Mouse (Mus musculus): Measurements from ENCODE around the gene Adrb1. TPM values are rescaled to one million over a fixed set of nuclear protein-coding genes. Genes with fewer than 3 reads are reported as not detected.
"Not testable (repeated sequence)": the region's sequence is repeated elsewhere in the genome, so short reads cannot be mapped to it uniquely, and the experiment has no call there.

The Adrb1 gene
- polyA plus RNA-seq, 1 experiment = 0.60 TPM

DNA sequence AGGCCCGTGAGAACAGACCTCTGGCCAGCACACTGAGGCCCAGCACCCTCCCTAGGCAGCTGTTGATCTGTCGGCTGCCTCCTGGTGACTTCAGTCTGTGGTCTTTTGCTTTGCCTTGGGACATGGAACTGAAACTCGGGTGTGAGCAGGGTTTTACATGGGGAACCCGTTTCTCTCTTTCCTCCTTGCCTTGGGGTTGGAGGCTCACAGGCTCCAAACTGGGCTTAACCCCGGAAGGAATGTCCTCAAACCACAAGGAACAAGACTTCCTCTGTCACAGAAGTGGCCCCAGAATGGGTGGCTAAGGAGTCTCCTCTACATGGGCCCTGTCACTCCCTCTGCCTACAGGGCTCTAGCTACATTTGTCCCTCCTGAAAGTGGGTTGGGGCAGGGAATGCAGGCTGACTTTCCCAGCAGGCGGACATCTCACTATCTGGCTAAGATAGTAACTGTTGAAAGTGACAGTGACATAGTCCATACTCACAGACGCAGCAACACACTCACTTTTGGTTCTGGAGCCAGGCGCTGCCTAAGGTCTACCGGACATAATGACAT, 52.5 kb downstream of the Adrb1 start:
- H3K27me3 ChIP-seq (ENCODE audit: control insufficient read depth, insufficient read depth, insufficient read length) = no peaks in the 10 kb centered on the region
- H3K36me3 ChIP-seq (ENCODE audit: control insufficient read depth, insufficient read depth) = no peaks in the 10 kb centered on the region
- H3K79me2 ChIP-seq (ENCODE audit: control insufficient read depth, insufficient read depth) = no peaks in the 10 kb centered on the region
- H3K4me2 ChIP-seq (ENCODE audit: low read depth) = no peak overlapping the region
- H3ac ChIP-seq (ENCODE audit: control insufficient read depth, insufficient read length) = no peak overlapping the region
- H3K4me3 ChIP-seq = no peak overlapping the region
- no peak for TF ChIP-seq MAX (IDR thresholded peaks at IDR 0.05; ENCODE audit: low read depth)
- TF ChIP-seq MYOG (IDR thresholded peaks at IDR 0.05; ENCODE audit: control insufficient read depth in 1 of 3, insufficient read depth in 1 of 3, insufficient read length in 2 of 3, low read depth in 2 of 3) = peak in 1 of 3 experiments; percentile 51
- TF ChIP-seq MYOD1 (IDR thresholded peaks at IDR 0.05; ENCODE audit: control insufficient read depth in 1 of 3, insufficient read length in 2 of 3, low read depth in 2 of 3) = peak in 1 of 3 experiments; percentile 18

DNA sequence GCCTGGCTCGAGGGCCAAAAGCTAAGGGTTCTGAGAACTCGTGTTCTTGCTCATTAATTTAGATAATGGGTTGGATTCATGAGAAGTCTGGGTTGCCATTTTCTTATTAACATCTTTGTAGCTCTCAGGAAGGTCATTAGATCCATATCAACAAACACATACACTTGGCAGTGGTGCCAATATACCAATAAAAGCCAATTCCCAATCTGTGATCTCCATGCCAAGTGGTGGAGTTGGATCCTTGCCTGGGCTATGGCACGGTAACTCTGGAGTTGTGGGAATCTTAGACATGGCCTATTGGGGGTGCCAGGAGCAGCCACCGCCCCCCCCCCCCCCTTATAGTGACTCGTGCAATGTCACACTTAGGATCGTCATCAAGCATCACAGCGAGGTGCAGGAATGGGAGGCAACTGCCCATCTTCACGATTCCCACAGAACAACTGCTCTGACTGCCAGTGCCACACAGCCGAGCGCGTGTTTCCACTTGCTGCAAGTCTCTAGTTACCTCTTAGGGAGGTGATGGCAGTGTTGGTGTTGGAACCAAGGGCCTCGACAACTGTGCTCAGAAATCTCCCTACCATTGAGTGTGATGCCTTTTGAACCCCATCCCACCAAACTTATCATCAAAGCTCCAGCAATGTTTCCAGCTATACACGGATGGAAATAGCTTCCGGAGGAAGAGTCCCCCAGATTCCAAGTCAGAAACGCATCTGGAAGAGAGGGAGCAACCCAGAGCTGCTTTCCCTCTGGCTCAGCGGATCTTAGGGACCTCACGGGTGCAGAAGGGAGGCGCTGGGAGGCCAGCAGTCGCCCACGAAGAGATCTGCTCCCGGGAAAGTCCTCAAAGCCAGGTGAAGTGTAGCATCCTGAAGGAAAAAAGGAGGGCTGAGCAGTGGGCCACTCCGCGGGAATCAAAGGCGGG, 53.2 kb downstream of the Adrb1 start:
- H3K27me3 ChIP-seq (ENCODE audit: control insufficient read depth, insufficient read depth, insufficient read length) = no peaks in the 10 kb centered on the region
- no peak for TF ChIP-seq SRF (IDR thresholded peaks at IDR 0.05; ENCODE audit: control insufficient read depth, insufficient read length, low read depth)
- TF ChIP-seq MYOG (IDR thresholded peaks at IDR 0.05; ENCODE audit: control insufficient read depth in 1 of 3, insufficient read depth in 1 of 3, insufficient read length in 2 of 3, low read depth in 2 of 3) = peak in 1 of 3 experiments; percentile 13
- H3K36me3 ChIP-seq (ENCODE audit: control insufficient read depth, insufficient read depth) = no peaks in the 10 kb centered on the region
- H3ac ChIP-seq (ENCODE audit: control insufficient read depth, insufficient read length) = no peak overlapping the region
- no peak overlapping the region for H3K4me2 ChIP-seq (ENCODE audit: low read depth)
- no peaks in the 10 kb centered on the region for H3K79me2 ChIP-seq (ENCODE audit: control insufficient read depth, insufficient read depth)
- H3K4me3 ChIP-seq = no peak overlapping the region

DNA sequence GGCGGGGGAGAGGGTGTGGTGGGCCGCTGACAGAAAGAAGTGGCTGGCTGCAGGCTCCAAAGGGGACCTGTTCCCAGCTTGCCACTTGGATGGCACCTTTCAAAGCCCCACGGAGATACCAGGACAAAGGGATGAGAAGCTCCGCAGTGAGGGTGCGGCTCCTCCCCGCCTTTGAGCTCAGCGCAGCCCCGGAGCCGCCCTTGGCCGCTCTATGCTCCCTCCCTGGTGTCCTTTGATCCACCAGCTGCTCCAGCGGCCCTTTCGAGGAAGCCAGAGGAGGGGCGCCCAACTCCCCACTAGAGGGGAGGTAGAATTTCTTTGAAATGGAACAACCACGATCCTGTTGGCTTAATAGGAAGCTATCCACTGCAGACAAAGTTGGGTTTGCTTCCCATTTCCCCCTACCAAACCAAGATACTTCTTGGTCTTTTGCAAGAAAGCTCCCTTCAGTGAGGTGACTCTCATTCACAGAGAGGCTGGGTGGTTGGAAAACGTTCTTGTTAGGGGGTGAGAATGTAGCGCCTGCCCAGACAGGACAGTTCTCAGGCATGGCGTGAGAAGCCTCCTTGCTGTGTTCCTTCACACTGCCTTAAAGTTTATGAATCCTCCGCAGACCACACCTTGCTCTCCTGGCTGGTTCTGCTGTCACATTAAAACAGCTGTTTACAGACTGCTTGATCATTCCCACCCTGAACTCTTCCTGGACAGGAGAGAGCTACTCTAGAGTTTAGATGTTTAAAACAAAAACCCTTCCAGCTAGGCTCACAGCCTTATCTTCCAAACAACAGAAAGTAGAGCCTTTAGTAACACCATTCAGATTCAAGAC, 54.1 kb downstream of the Adrb1 start:
- no peak overlapping the region for H3ac ChIP-seq (ENCODE audit: control insufficient read depth, insufficient read length)
- H3K79me2 ChIP-seq (ENCODE audit: control insufficient read depth, insufficient read depth) = no peaks in the 10 kb centered on the region
- no peaks in the 10 kb centered on the region for H3K27me3 ChIP-seq (ENCODE audit: control insufficient read depth, insufficient read depth, insufficient read length)
- no peak for TF ChIP-seq E2F4 (IDR thresholded peaks at IDR 0.05; ENCODE audit: insufficient read depth)
- no peak for TF ChIP-seq SRF (IDR thresholded peaks at IDR 0.05; ENCODE audit: control insufficient read depth, insufficient read length, low read depth)
- TF ChIP-seq MYOD1 (IDR thresholded peaks at IDR 0.05; ENCODE audit: control insufficient read depth in 1 of 3, insufficient read length in 2 of 3, low read depth in 2 of 3) = no peak
- TF ChIP-seq TCF12 (IDR thresholded peaks at IDR 0.05; ENCODE audit: insufficient read depth, poor library complexity, severe bottlenecking) = no peak
- TF ChIP-seq POLR2A (IDR thresholded peaks at IDR 0.05; ENCODE audit: insufficient read length, low read depth) = no peak
- TF ChIP-seq CEBPB (IDR thresholded peaks at IDR 0.05; ENCODE audit: insufficient read depth, poor library complexity, severe bottlenecking) = no peak
- TF ChIP-seq MAX (IDR thresholded peaks at IDR 0.05; ENCODE audit: low read depth) = no peak
- no peak for TF ChIP-seq USF1 (IDR thresholded peaks at IDR 0.05; ENCODE audit: low read depth)
- no peak for TF ChIP-seq MYOG (IDR thresholded peaks at IDR 0.05; ENCODE audit: control insufficient read depth in 1 of 3, insufficient read depth in 1 of 3, insufficient read length in 2 of 3, low read depth in 2 of 3)
- TF ChIP-seq POLR2AphosphoS2 (IDR thresholded peaks at IDR 0.05; ENCODE audit: insufficient read length, low read depth) = no peak
- TF ChIP-seq TCF3 (IDR thresholded peaks at IDR 0.05; ENCODE audit: insufficient read length, low read depth) = no peak
- no peak overlapping the region for H3K4me2 ChIP-seq (ENCODE audit: low read depth)
- no peaks in the 10 kb centered on the region for H3K36me3 ChIP-seq (ENCODE audit: control insufficient read depth, insufficient read depth)
- no peak overlapping the region for H3K4me3 ChIP-seq

DNA sequence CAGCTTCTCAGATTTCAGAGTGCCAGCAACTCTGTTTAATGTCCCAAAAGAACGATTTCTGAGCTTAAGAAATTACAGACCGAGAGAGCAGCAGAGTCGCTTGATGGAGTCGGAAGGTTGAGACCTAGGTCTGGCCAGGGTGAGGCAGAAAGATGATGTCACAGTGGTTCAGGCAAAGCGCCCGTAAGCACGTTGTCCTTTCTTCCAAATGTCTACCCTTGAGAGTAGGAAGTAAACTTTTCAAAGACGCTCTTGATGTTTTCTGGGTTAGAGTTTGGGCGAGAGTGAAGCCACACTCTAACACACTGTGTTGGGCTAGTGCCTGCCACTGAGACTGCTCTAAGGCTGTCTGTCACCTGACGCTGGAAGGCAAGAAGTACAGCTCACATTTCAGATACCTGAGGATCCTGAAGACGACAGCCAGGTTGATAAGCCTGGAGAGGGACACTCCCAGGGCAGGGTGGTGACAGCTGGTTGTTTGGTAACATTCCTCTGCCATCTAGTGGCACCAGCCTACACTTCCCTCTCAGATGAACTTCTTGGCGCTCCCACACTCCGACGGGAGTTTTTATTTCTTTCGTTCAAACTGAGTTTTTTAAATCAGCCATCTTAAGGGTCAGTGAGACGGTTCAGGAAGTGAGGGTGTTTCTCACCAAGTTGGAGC, 54.9 kb downstream of the Adrb1 start:
- peak overlapping the region; percentile 31 for H3K4me2 ChIP-seq (ENCODE audit: low read depth)
- H3K27me3 ChIP-seq (ENCODE audit: control insufficient read depth, insufficient read depth, insufficient read length) = no peaks in the 10 kb centered on the region
- H3K79me2 ChIP-seq (ENCODE audit: control insufficient read depth, insufficient read depth) = no peaks in the 10 kb centered on the region
- H3K36me3 ChIP-seq (ENCODE audit: control insufficient read depth, insufficient read depth) = no peaks in the 10 kb centered on the region
- H3ac ChIP-seq (ENCODE audit: control insufficient read depth, insufficient read length) = no peak overlapping the region
- no peak overlapping the region for H3K4me3 ChIP-seq
- TF ChIP-seq TCF12 (IDR thresholded peaks at IDR 0.05; ENCODE audit: insufficient read depth, poor library complexity, severe bottlenecking) = no peak
- TF ChIP-seq MYOG (IDR thresholded peaks at IDR 0.05; ENCODE audit: control insufficient read depth in 1 of 3, insufficient read depth in 1 of 3, insufficient read length in 2 of 3, low read depth in 2 of 3) = peak in 1 of 3 experiments; percentile 7
- TF ChIP-seq USF1 (IDR thresholded peaks at IDR 0.05; ENCODE audit: low read depth) = no peak
- TF ChIP-seq REST (IDR thresholded peaks at IDR 0.05; ENCODE audit: insufficient read depth, insufficient read length) = no peak
- TF ChIP-seq POLR2A (IDR thresholded peaks at IDR 0.05; ENCODE audit: insufficient read length, low read depth) = no peak
- no peak for TF ChIP-seq MAX (IDR thresholded peaks at IDR 0.05; ENCODE audit: low read depth)
- no peak for TF ChIP-seq POLR2AphosphoS2 (IDR thresholded peaks at IDR 0.05; ENCODE audit: insufficient read length, low read depth)
- peak in 1 of 3 experiments; percentile 22 for TF ChIP-seq MYOD1 (IDR thresholded peaks at IDR 0.05; ENCODE audit: control insufficient read depth in 1 of 3, insufficient read length in 2 of 3, low read depth in 2 of 3)
- TF ChIP-seq CEBPB (IDR thresholded peaks at IDR 0.05; ENCODE audit: insufficient read depth, poor library complexity, severe bottlenecking) = no peak
- TF ChIP-seq SRF (IDR thresholded peaks at IDR 0.05; ENCODE audit: control insufficient read depth, insufficient read length, low read depth) = no peak
- TF ChIP-seq E2F4 (IDR thresholded peaks at IDR 0.05; ENCODE audit: insufficient read depth) = no peak
- no peak for TF ChIP-seq TCF3 (IDR thresholded peaks at IDR 0.05; ENCODE audit: insufficient read length, low read depth)

DNA sequence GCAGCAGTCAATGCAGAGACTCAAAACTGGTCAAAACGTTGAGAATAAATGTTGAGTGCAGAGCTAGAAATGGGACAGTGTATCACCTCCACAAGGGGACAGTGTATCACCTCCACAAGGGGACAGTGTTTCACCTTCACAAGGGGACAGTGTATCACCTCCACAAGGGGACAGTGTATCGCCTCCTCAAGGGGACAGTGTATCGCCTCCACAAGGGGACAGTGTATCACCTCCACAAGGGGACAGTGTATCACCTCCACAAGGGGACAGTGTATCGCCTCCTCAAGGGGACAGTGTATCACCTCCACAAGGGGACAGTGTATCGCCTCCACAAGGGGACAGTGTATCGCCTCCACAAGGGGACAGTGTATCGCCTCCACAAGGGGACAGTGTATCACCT, 56.5 kb downstream of the Adrb1 start:
- not testable (repeated sequence) for H3K4me3 ChIP-seq

More for the DNA sequence above, 56.5 kb downstream of the Adrb1 start:
- H3K36me3 ChIP-seq (ENCODE audit: control insufficient read depth, insufficient read depth); H3ac ChIP-seq (ENCODE audit: control insufficient read depth, insufficient read length); H3K27me3 ChIP-seq (ENCODE audit: control insufficient read depth, insufficient read depth, insufficient read length); H3K4me2 ChIP-seq (ENCODE audit: low read depth); H3K79me2 ChIP-seq (ENCODE audit: control insufficient read depth, insufficient read depth): not testable (repeated sequence)

All from myocyte (in vitro differentiated cells).